Mouse (Mus musculus) heart, postnatal 10 days (tissue): ENCODE measurements around the gene Txnrd1. TPM values are rescaled to one million over a fixed set of nuclear protein-coding genes. Genes with fewer than 3 reads are reported as not detected.

ENCODE experiments used
- DNase-seq, 2 experiments: peaks; one replicate each; pipeline ENCODE4 v3.0.0; 2021
- intact Hi-C: fragments of 180-260 bp; cut with DNase I; formaldehyde crosslinking; loops from one replicate; pipeline ENCODE4 v1.15.1; 2025
- total RNA-seq, 2 experiments: library from RNA; stranded (reverse); gene quantifications; 2 replicates each; pipeline ENCODE4 v1.2.3; 2021

Txnrd1 gene
- 10 to 100 TPM; 51.2 TPM for total RNA-seq

GRCm38 (mm10) chr10:82833926-82834325 is at the start of gene Txnrd1:
Gene Txnrd1, plus strand, starts transcription at chr10:82833951.
- DNase-seq, result no peak
- intact Hi-C loops, result no loop called here

- no peak for DNase-seq
- intact Hi-C loops, result no loop called here
These were observed 44.6 kb upstream of the Txnrd1 start for GRCm38 (mm10) chr10:82789181-82789580.

GRCm38 (mm10) chr10:82790504-82790903 is 43.2 kb upstream of the Txnrd1 start:
- intact Hi-C loops, result no loop called here
- DNase-seq, result no peak

GRCm38 (mm10) chr10:82791713-82792112 is 42.0 kb upstream of the Txnrd1 start:
- intact Hi-C loops, result no loop called here
- DNase-seq, result no peak

- no peak for DNase-seq
- intact Hi-C loops, result no loop called here
These were observed 41.4 kb upstream of the Txnrd1 start for GRCm38 (mm10) chr10:82792311-82792710.

GRCm38 (mm10) chr10:82795071-82795731 is 38.5 kb upstream of the Txnrd1 start:
- intact Hi-C loops, result loop anchor here (1.0 kb wide), 1 partner anchor 106 kb away; no protein-coding TSS in a partner anchor
- DNase-seq, result peak; percentile 65 to 69

- DNase-seq, result no peak
- intact Hi-C loops, result loop anchor here (1.0 kb wide), 1 partner anchor 106 kb away; no protein-coding TSS in a partner anchor
These were observed 38.0 kb upstream of the Txnrd1 start for GRCm38 (mm10) chr10:82795767-82796166.

- intact Hi-C loops, result no loop called here
- DNase-seq, result no peak
These were observed 37.2 kb upstream of the Txnrd1 start for GRCm38 (mm10) chr10:82796471-82797118.

GRCm38 (mm10) chr10:82797119-82797491 is 36.6 kb upstream of the Txnrd1 start:
- no peak for DNase-seq
- intact Hi-C loops, result no loop called here

GRCm38 (mm10) chr10:82798312-82798933 is 35.3 kb upstream of the Txnrd1 start:
- no peak for DNase-seq
- intact Hi-C loops, result no loop called here

GRCm38 (mm10) chr10:82800094-82800493 is 33.7 kb upstream of the Txnrd1 start:
- no peak for DNase-seq
- intact Hi-C loops, result no loop called here

GRCm38 (mm10) chr10:82804396-82804795 is 29.4 kb upstream of the Txnrd1 start:
- intact Hi-C loops, result no loop called here
- no peak for DNase-seq

- intact Hi-C loops, result no loop called here
- DNase-seq, result no peak
These were observed 28.6 kb upstream of the Txnrd1 start for GRCm38 (mm10) chr10:82805111-82805510.

- intact Hi-C loops, result no loop called here
- no peak for DNase-seq
These were observed 27.3 kb upstream of the Txnrd1 start for GRCm38 (mm10) chr10:82806414-82806813.

- peak; percentile 53 to 58 for DNase-seq
- intact Hi-C loops, result no loop called here
These were observed 26.5 kb upstream of the Txnrd1 start for GRCm38 (mm10) chr10:82807238-82807637.

- intact Hi-C loops, result no loop called here
- no peak for DNase-seq
These were observed 25.6 kb upstream of the Txnrd1 start for GRCm38 (mm10) chr10:82808155-82808554.

- intact Hi-C loops, result loop anchor here (1.0 kb wide), 1 partner anchor 91 kb away; no protein-coding TSS in a partner anchor
- DNase-seq, result no peak
These were observed 24.9 kb upstream of the Txnrd1 start for GRCm38 (mm10) chr10:82808891-82809290.

- intact Hi-C loops, result loop anchor here (1.0 kb wide), 1 partner anchor 91 kb away; no protein-coding TSS in a partner anchor
- DNase-seq, result no peak
These were observed 24.4 kb upstream of the Txnrd1 start for GRCm38 (mm10) chr10:82809352-82809751.

GRCm38 (mm10) chr10:82811855-82812431 is 21.8 kb upstream of the Txnrd1 start:
- DNase-seq, result peak; percentile 76 to 82
- intact Hi-C loops, result loop anchor here (5.0 to 10.0 kb wide), 2 partner anchors 50 to 383 kb away; no protein-coding TSS in a partner anchor

GRCm38 (mm10) chr10:82814096-82814970 is 19.4 kb upstream of the Txnrd1 start:
- no peak for DNase-seq
- intact Hi-C loops, result loop anchor here (5.0 to 10.0 kb wide), 2 partner anchors 48 to 380 kb away; no protein-coding TSS in a partner anchor
